Mouse (Mus musculus): ENCODE results near the gene Ptprn2. TPM values are rescaled to one million over a fixed set of nuclear protein-coding genes. Genes with fewer than 3 reads are reported as not detected.

Gene Ptprn2
- polyA plus RNA-seq, 1 experiment from 2014 or later, result 0.19 TPM

- WGBS, result 15% methylated on average over 4 of the region's 4 CpGs
- no peak for ATAC-seq (ENCODE audit: low read depth)
- Histone ChIP-seq H3K36me3 (ENCODE audit: control insufficient read depth, insufficient read depth, low read length) (no peaks in the 10 kb centered on the region), H3K4me3 (ENCODE audit: low read length) (no peak overlapping the region), H3K27me3 (ENCODE audit: control insufficient read depth, insufficient read depth, low read depth, low read length) (no peaks in the 10 kb centered on the region), H3K4me2 (ENCODE audit: low read depth, low read length) (no peak overlapping the region), H3K9ac (ENCODE audit: low read length) (no peak overlapping the region), H3K27ac (ENCODE audit: low read length) (no peak overlapping the region), H3K4me1 (replicated peaks; ENCODE audit: control insufficient read depth, insufficient read depth, low read length) (no peaks in the 10 kb centered on the region), H3K9me3 (ENCODE audit: control insufficient read depth, low read length) (no peaks in the 10 kb centered on the region)
Measured at GRCm38 (mm10) chr12:117273166-117273565, 787.6 kb downstream of the Ptprn2 start.

- no peaks in the 10 kb centered on the region for H3K36me3 ChIP-seq (ENCODE audit: control insufficient read depth, insufficient read depth, low read length)
- no peak overlapping the region for H3K4me3 ChIP-seq (ENCODE audit: low read length)
- H3K27me3 ChIP-seq (ENCODE audit: control insufficient read depth, insufficient read depth, low read depth, low read length), result no peaks in the 10 kb centered on the region
- H3K9me3 ChIP-seq (ENCODE audit: control insufficient read depth, low read length), result no peaks in the 10 kb centered on the region
- no peak for ATAC-seq (ENCODE audit: low read depth)
- no peak overlapping the region for H3K4me2 ChIP-seq (ENCODE audit: low read depth, low read length)
- no peak overlapping the region for H3K9ac ChIP-seq (ENCODE audit: low read length)
- no peak overlapping the region for H3K27ac ChIP-seq (ENCODE audit: low read length)
- no peaks in the 10 kb centered on the region for H3K4me1 ChIP-seq (replicated peaks; ENCODE audit: control insufficient read depth, insufficient read depth, low read length)
- 70% methylated on average over 5 of the region's 5 CpGs for WGBS
Measured at GRCm38 (mm10) chr12:117274576-117274975, 789.1 kb downstream of the Ptprn2 start.

- no peak for ATAC-seq (ENCODE audit: low read depth)
- Histone ChIP-seq H3K36me3 (ENCODE audit: control insufficient read depth, insufficient read depth, low read length) (no peaks in the 10 kb centered on the region), H3K4me1 (replicated peaks; ENCODE audit: control insufficient read depth, insufficient read depth, low read length) (no peaks in the 10 kb centered on the region), H3K4me2 (ENCODE audit: low read depth, low read length) (no peak overlapping the region), H3K9ac (ENCODE audit: low read length) (no peak overlapping the region), H3K27ac (ENCODE audit: low read length) (no peak overlapping the region), H3K27me3 (ENCODE audit: control insufficient read depth, insufficient read depth, low read depth, low read length) (no peaks in the 10 kb centered on the region), H3K4me3 (ENCODE audit: low read length) (no peak overlapping the region), H3K9me3 (ENCODE audit: control insufficient read depth, low read length) (no peaks in the 10 kb centered on the region)
- WGBS, result 84% methylated on average over 3 of the region's 3 CpGs
Measured at GRCm38 (mm10) chr12:117280790-117281189, 795.3 kb downstream of the Ptprn2 start.

GRCm38 (mm10) chr12:117282659-117283058, 797.1 kb downstream of the Ptprn2 start:
- H3K36me3 ChIP-seq (ENCODE audit: control insufficient read depth, insufficient read depth, low read length), result no peaks in the 10 kb centered on the region
- H3K27ac ChIP-seq (ENCODE audit: low read length), result no peak overlapping the region
- H3K9me3 ChIP-seq (ENCODE audit: control insufficient read depth, low read length), result no peaks in the 10 kb centered on the region
- H3K27me3 ChIP-seq (ENCODE audit: control insufficient read depth, insufficient read depth, low read depth, low read length), result no peaks in the 10 kb centered on the region
- no peak for ATAC-seq (ENCODE audit: low read depth)
- H3K4me3 ChIP-seq (ENCODE audit: low read length), result no peak overlapping the region
- H3K9ac ChIP-seq (ENCODE audit: low read length), result no peak overlapping the region
- H3K4me2 ChIP-seq (ENCODE audit: low read depth, low read length), result no peak overlapping the region
- 72% methylated on average over 2 of the region's 2 CpGs for WGBS
- H3K4me1 ChIP-seq (replicated peaks; ENCODE audit: control insufficient read depth, insufficient read depth, low read length), result no peaks in the 10 kb centered on the region

- no peak for ATAC-seq (ENCODE audit: low read depth)
- WGBS, result 50% methylated on average over 2 of the region's 2 CpGs
Measured at GRCm38 (mm10) chr12:117287456-117287855, 801.9 kb downstream of the Ptprn2 start.

GRCm38 (mm10) chr12:117291943-117292342, 806.4 kb downstream of the Ptprn2 start:
- H3K27ac ChIP-seq (ENCODE audit: low read length), result no peak overlapping the region
- no peak overlapping the region for H3K9ac ChIP-seq (ENCODE audit: low read length)
- H3K4me1 ChIP-seq (replicated peaks; ENCODE audit: control insufficient read depth, insufficient read depth, low read length), result no peaks in the 10 kb centered on the region
- no peaks in the 10 kb centered on the region for H3K27me3 ChIP-seq (ENCODE audit: control insufficient read depth, insufficient read depth, low read depth, low read length)
- no peak overlapping the region for H3K4me3 ChIP-seq (ENCODE audit: low read length)
- H3K4me2 ChIP-seq (ENCODE audit: low read depth, low read length), result no peak overlapping the region
- WGBS, result 71% methylated on average over 3 of the region's 3 CpGs
- H3K9me3 ChIP-seq (ENCODE audit: control insufficient read depth, low read length), result no peaks in the 10 kb centered on the region
- ATAC-seq (ENCODE audit: low read depth), result no peak
- no peaks in the 10 kb centered on the region for H3K36me3 ChIP-seq (ENCODE audit: control insufficient read depth, insufficient read depth, low read length)

More at GRCm38 (mm10) chr12:117287456-117287855, 801.9 kb downstream of the Ptprn2 start:
- H3K36me3 ChIP-seq (ENCODE audit: control insufficient read depth, insufficient read depth, low read length), result no peaks in the 10 kb centered on the region
- H3K4me2 ChIP-seq (ENCODE audit: low read depth, low read length), result no peak overlapping the region
- H3K4me1 ChIP-seq (replicated peaks; ENCODE audit: control insufficient read depth, insufficient read depth, low read length), result no peaks in the 10 kb centered on the region
- no peaks in the 10 kb centered on the region for H3K9me3 ChIP-seq (ENCODE audit: control insufficient read depth, low read length)
- no peak overlapping the region for H3K27ac ChIP-seq (ENCODE audit: low read length)
- no peak overlapping the region for H3K4me3 ChIP-seq (ENCODE audit: low read length)
- H3K27me3 ChIP-seq (ENCODE audit: control insufficient read depth, insufficient read depth, low read depth, low read length), result no peaks in the 10 kb centered on the region
- no peak overlapping the region for H3K9ac ChIP-seq (ENCODE audit: low read length)

GRCm38 (mm10) chr12:117296792-117297191, 811.3 kb downstream of the Ptprn2 start:
- Histone ChIP-seq H3K4me2 (ENCODE audit: low read depth, low read length) (no peak overlapping the region), H3K27ac (ENCODE audit: low read length) (no peak overlapping the region), H3K4me3 (ENCODE audit: low read length) (no peak overlapping the region), H3K9ac (ENCODE audit: low read length) (no peak overlapping the region), H3K9me3 (ENCODE audit: control insufficient read depth, low read length) (no peaks in the 10 kb centered on the region), H3K27me3 (ENCODE audit: control insufficient read depth, insufficient read depth, low read depth, low read length) (no peaks in the 10 kb centered on the region), H3K4me1 (replicated peaks; ENCODE audit: control insufficient read depth, insufficient read depth, low read length) (no peaks in the 10 kb centered on the region), H3K36me3 (ENCODE audit: control insufficient read depth, insufficient read depth, low read length) (no peaks in the 10 kb centered on the region)
- 54% methylated on average over 2 of the region's 2 CpGs for WGBS
- ATAC-seq (ENCODE audit: low read depth), result no peak

GRCm38 (mm10) chr12:117299084-117299483, 813.6 kb downstream of the Ptprn2 start:
- no peak overlapping the region for H3K9ac ChIP-seq (ENCODE audit: low read length)
- no peak overlapping the region for H3K4me2 ChIP-seq (ENCODE audit: low read depth, low read length)
- no peaks in the 10 kb centered on the region for H3K27me3 ChIP-seq (ENCODE audit: control insufficient read depth, insufficient read depth, low read depth, low read length)
- ATAC-seq (ENCODE audit: low read depth), result no peak
- WGBS, result 89% methylated on average over 3 of the region's 3 CpGs
- H3K4me3 ChIP-seq (ENCODE audit: low read length), result no peak overlapping the region
- no peaks in the 10 kb centered on the region for H3K9me3 ChIP-seq (ENCODE audit: control insufficient read depth, low read length)
- H3K36me3 ChIP-seq (ENCODE audit: control insufficient read depth, insufficient read depth, low read length), result no peaks in the 10 kb centered on the region
- no peak overlapping the region for H3K27ac ChIP-seq (ENCODE audit: low read length)
- no peaks in the 10 kb centered on the region for H3K4me1 ChIP-seq (replicated peaks; ENCODE audit: control insufficient read depth, insufficient read depth, low read length)

GRCm38 (mm10) chr12:117304751-117305624, 819.5 kb downstream of the Ptprn2 start:
- H3K9me3 ChIP-seq (ENCODE audit: control insufficient read depth, low read length), result no peaks in the 10 kb centered on the region
- H3K9ac ChIP-seq (ENCODE audit: low read length), result no peak overlapping the region
- no peaks in the 10 kb centered on the region for H3K4me1 ChIP-seq (replicated peaks; ENCODE audit: control insufficient read depth, insufficient read depth, low read length)
- H3K27me3 ChIP-seq (ENCODE audit: control insufficient read depth, insufficient read depth, low read depth, low read length), result no peaks in the 10 kb centered on the region
- H3K36me3 ChIP-seq (ENCODE audit: control insufficient read depth, insufficient read depth, low read length), result no peaks in the 10 kb centered on the region
- 75% methylated on average over 17 of the region's 17 CpGs for WGBS
- H3K4me3 ChIP-seq (ENCODE audit: low read length), result no peak overlapping the region
- no peak for ATAC-seq (ENCODE audit: low read depth)
- H3K27ac ChIP-seq (ENCODE audit: low read length), result no peak overlapping the region
- H3K4me2 ChIP-seq (ENCODE audit: low read depth, low read length), result no peak overlapping the region

Data from lung, embryonic 16.5 days (tissue).